Mouse (Mus musculus) urinary bladder, adult 18-20 months (tissue): ENCODE results near the gene Pakap.
"Not testable (repeated sequence)": the region's sequence is repeated elsewhere in the genome, so short reads cannot be mapped to it uniquely, and the experiment has no call there.

Experiments
- DNase-seq, 2 experiments: peaks; one replicate each; pipeline ENCODE4 v3.0.0; 2022; ENCODE audit warnings: low spot score in 2 of 2, mixed read lengths in 2 of 2

The Pakap gene

GRCm38 (mm10) chr4:57867454-57867853 is 299.5 kb downstream of the Pakap start:
- DNase-seq, result no peak

DNA sequence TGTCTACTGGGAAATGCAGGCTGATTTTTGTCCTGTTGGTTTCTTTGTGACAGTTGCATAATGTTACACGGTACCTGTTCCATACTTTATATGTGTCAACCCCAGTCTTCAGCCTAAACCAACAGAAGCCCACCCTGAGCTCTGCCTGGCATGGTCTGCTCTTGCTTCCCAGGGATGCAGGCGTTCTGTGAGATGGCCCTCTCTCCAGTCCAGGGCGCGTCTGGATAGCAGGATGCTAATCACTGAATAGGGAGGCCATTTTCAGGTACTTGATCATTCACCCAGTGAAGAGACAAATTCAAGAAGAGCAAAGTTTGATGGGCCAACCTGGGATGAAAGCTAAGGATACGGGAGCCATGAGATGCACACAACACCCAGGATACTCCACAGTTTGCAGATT is 311.2 kb downstream of the Pakap start:
- no peak for DNase-seq

- DNase-seq, result peak; percentile 59 to 70
Measured at GRCm38 (mm10) chr4:57879804-57880357, 311.9 kb downstream of the Pakap start.

DNA sequence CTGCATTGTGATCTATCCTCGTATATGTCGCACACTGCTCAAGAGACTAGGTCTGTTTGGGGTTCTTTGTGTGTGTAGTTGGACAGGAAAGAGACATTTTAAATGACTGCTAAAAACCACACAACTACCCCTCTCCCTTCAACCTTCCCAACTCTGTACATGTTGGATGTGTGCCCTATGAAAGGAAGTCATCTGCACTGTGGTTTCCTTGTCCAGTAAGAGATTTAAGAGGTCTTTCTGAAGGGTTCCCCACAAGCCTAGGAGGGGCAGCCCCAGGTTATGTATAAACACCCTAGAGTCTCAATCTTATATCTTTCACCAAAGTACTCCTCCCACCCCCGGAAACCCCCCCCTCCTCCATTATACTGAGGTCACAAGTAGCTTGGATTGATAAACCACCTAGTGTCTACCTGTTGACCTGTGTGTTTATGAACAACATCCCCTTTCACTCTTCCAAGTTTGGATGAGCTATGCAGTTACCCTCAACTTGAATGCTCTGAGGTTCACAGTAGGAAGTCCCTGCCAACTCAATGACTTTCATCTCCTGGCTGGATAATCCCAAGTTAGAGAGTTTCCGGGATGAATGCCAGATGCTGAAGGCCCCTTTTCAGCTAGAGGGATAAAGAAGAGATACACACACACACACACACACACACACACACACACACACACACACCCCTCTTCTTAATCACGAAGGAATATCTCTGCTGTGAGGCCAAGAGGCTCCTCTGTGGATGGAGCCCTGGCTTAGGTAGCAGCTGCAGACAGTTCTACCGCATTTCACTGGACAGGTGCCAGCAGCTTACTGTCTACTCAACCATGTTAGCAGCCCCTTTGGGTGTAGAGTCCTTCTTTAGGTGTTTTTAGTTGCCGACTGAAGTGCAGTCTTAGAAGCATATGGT is 315.8 kb downstream of the Pakap start:
- DNase-seq, result no peak

DNA sequence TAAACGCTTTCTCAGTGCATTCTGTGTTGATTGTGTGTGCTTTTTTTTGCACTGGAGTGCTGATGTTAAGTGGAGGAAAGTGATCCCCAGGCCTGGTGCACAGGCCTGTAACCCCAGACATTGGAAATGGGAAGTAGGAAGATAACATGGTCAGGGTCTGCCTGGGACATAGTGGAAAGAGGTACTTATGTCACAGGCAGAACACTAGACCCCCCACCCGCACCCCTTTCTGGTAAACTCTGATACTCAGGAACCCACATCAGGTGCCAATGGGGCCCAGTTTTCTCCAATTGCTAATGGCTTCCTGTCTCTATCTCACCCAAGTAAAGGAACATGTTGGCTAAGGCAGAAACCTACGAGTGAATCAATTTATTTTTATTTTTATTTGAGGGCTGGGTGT is 316.5 kb downstream of the Pakap start:
- no peak for DNase-seq

DNA sequence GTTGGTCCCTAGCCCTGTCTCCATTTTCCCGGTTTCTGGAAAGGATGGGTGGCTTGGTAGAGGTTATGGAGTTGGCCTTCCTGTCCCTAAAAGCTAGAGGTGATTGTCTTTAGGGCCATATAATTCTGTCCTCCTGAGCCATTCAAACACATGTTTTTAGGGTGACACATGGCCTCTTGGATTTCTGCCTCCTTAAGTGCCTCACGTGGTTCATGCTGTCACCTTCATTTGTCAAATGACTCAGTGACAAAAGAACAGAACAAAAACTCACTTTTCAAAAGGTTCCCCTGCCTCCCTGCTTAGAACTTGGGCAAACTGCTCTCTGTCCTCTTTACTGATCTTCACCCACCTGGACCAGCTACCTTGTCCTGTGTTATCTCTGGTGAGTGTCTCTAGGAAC is 317.2 kb downstream of the Pakap start:
- DNase-seq, result no peak

- no peak for DNase-seq
Measured at GRCm38 (mm10) chr4:57886066-57886887, 318.3 kb downstream of the Pakap start.

DNA sequence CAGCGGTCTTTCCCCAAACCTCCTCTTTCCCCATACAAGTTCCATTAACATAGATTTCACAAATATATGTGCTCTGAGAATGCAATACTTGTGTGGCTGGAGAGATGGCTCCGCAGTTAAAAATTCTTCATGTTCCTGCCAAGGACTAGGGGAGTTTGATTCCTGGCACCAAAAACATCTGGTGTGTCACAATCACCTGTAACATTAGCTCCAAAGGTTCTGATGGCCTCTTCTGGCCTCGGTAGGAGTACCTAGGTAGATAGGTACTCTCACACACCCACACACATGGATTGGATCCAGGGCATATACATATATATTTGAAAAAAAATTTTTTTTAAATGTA is 318.9 kb downstream of the Pakap start:
- DNase-seq, result no peak

DNA sequence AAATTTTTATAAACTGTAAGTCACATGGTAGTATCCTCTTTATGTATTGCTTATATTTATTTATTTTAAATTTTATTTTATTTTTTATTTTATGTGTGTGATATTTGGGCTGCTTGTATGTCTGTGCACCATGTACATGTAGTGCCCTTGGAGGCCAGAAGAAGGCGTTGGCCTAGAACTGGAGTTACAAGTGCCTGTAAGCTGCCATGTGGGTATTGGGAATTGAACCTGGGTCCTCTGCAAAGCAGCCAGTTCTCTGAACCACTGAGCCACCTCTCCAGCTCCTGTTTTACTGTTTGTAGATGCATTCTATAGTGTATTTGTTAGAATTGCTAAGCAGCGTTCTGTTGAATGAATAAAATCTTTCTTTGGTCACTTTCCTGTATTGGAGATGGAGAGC is 320.3 kb downstream of the Pakap start:
- no peak for DNase-seq

- DNase-seq, result not testable (repeated sequence)
Measured at GRCm38 (mm10) chr4:57888978-57889377, 321.0 kb downstream of the Pakap start.

- DNase-seq, result no peak
Measured at GRCm38 (mm10) chr4:57889773-57890172, 321.8 kb downstream of the Pakap start.

DNA sequence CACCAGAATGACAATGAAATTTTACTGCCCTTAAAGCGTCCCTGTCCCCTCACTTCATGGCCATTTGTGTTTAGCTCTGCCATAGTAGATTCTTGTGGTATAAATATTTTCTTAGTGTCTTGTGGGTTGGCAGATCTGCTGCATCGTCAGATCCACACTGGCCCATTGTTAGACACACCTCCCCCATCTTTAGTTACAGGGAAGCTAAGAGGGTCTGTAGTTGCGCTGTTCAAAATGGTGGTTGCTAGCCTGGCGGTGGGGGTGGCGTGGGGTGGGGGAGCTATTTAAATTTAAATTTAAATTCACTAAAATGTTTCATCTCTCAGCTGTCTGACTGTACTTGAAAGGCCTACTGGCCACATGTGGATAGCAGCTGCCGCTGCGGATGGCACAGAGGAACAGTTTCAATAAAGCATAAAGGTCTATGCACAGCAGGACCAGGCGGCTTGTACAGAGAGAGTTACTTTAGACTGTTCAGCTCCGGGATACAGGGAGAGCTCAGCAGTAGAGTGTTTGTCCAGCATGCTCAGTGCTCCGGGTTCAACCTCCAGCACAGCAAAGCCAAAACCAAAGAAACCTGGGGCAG is 324.1 kb downstream of the Pakap start:
- no peak for DNase-seq

GRCm38 (mm10) chr4:57895140-57895539 is 327.2 kb downstream of the Pakap start:
- no peak for DNase-seq

GRCm38 (mm10) chr4:57895902-57896301 is 327.9 kb downstream of the Pakap start:
- no peak for DNase-seq

DNA sequence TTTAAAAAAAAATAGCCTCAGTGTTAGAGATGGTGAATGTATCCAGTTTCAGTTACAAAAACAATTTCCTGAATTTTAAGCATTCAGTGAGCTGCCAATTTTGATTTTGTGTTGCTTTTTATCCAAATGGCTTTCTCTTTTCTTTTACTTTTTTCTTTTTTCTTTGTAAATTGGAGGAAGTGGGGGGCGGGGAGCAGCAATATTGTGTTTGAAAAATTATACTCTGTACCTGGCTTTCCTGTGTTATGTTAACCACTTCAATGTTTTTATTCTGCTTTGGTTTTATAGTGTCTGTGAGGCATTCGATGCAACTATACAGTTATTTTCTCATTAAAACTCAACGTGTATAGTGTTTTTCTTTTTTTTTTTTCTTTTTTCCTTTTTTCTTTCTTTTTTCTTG is 328.7 kb downstream of the Pakap start:
- no peak for DNase-seq

- DNase-seq, result peak in 1 of 2 experiments; percentile 26
Measured at GRCm38 (mm10) chr4:57901210-57901609, 333.2 kb downstream of the Pakap start.

- no peak for DNase-seq
Measured at GRCm38 (mm10) chr4:57902619-57903018, 334.6 kb downstream of the Pakap start.

DNA sequence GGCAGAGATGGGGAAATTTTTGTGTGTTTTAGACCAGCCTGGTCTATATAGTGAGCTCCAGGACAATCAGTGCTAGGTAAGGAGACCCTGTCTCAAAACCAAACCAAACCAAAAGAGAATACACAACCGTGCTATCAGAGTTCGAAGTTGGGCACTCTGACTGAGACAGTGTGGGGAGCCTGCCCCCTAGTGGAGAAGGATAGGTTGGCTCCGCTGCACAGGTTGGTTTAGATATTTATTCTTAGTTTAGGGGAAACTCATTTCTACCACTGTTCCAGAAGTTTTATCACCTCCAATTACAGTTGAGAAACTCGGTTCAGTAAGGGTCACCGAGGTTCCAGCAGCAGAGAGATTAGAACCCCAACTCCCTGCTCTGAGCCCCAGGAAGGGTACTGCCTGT is 336.2 kb downstream of the Pakap start:
- DNase-seq, result peak in 1 of 2 experiments; percentile 39

GRCm38 (mm10) chr4:57904638-57905037 is 336.7 kb downstream of the Pakap start:
- DNase-seq, result peak in 1 of 2 experiments; percentile 25

DNA sequence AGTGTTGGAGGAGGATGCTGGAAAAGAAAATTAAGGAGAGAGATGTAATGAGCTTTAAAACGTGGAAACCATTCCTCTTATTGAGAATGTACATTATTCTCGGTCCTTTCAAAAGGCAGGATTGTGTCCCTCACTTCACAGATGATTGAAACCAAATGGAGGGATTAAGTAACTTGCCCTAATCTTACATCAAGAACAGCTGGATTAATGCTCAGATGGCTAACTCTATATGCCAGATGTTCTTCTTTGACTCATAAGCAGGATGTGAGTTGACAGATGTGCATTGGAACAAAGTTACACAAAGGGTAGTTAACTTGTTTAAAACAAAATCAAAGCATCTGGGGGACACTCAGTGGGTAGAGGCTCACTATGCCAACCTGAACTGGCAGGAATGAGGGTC is 338.7 kb downstream of the Pakap start:
- no peak for DNase-seq

GRCm38 (mm10) chr4:57908860-57909259 is 340.9 kb downstream of the Pakap start:
- no peak for DNase-seq

- DNase-seq, result no peak
Measured at GRCm38 (mm10) chr4:57913021-57913420, 345.0 kb downstream of the Pakap start.
